Mouse (Mus musculus): ENCODE measurements around the gene Mief2.

Gene Mief2

GRCm38 (mm10) chr11:60715833-60716232, 12.4 kb upstream of the Mief2 start:
- DNase-seq (ENCODE audit: low spot score in 2 of 2): no peak

GRCm38 (mm10) chr11:60719263-60719662, 8.9 kb upstream of the Mief2 start:
- no peak for DNase-seq (ENCODE audit: low spot score in 2 of 2)

GRCm38 (mm10) chr11:60726601-60727391, 1.4 kb upstream of the Mief2 start, which contains the start of gene Flii:
TSS of gene Flii (minus strand) at chr11:60727263.
- peak; percentile 38 to 76 for DNase-seq (ENCODE audit: low spot score in 2 of 2)

GRCm38 (mm10) chr11:60727392-60728140, 632 bp upstream of the Mief2 start:
- DNase-seq (ENCODE audit: low spot score in 2 of 2): peak in 1 of 2 experiments; percentile 23

- DNase-seq (ENCODE audit: low spot score in 2 of 2): no peak
These were observed 1.0 kb downstream of the Mief2 start for GRCm38 (mm10) chr11:60729217-60729641.

- no peak for DNase-seq (ENCODE audit: low spot score in 2 of 2)
These were observed 2.0 kb downstream of the Mief2 start for GRCm38 (mm10) chr11:60730169-60730568.

- DNase-seq (ENCODE audit: low spot score in 2 of 2): no peak
These were observed 3.1 kb downstream of the Mief2 start for GRCm38 (mm10) chr11:60731251-60731650.

GRCm38 (mm10) chr11:60734206-60734605, 6.0 kb downstream of the Mief2 start:
- DNase-seq (ENCODE audit: low spot score in 2 of 2): no peak

GRCm38 (mm10) chr11:60735191-60735590, 7.0 kb downstream of the Mief2 start:
- no peak for DNase-seq (ENCODE audit: low spot score in 2 of 2)

- DNase-seq (ENCODE audit: low spot score in 2 of 2): no peak
These were observed 8.3 kb downstream of the Mief2 start for GRCm38 (mm10) chr11:60736491-60736890.

GRCm38 (mm10) chr11:60737450-60737849, 9.3 kb downstream of the Mief2 start:
- no peak for DNase-seq (ENCODE audit: low spot score in 2 of 2)

GRCm38 (mm10) chr11:60740321-60740720, 12.1 kb downstream of the Mief2 start:
- no peak for DNase-seq (ENCODE audit: low spot score in 2 of 2)

- no peak for DNase-seq (ENCODE audit: low spot score in 2 of 2)
These were observed 27.4 kb downstream of the Mief2 start for GRCm38 (mm10) chr11:60755570-60755969.

GRCm38 (mm10) chr11:60761681-60762080, 33.5 kb downstream of the Mief2 start:
- DNase-seq (ENCODE audit: low spot score in 2 of 2): no peak

GRCm38 (mm10) chr11:60766969-60767368, 38.8 kb downstream of the Mief2 start:
- DNase-seq (ENCODE audit: low spot score in 2 of 2): no peak

GRCm38 (mm10) chr11:60769322-60769721, 41.1 kb downstream of the Mief2 start:
- no peak for DNase-seq (ENCODE audit: low spot score in 2 of 2)

GRCm38 (mm10) chr11:60770776-60771175, 42.6 kb downstream of the Mief2 start:
- DNase-seq (ENCODE audit: low spot score in 2 of 2): no peak

- DNase-seq (ENCODE audit: low spot score in 2 of 2): no peak
These were observed 44.0 kb downstream of the Mief2 start for GRCm38 (mm10) chr11:60772161-60772560.

GRCm38 (mm10) chr11:60774158-60774689, 46.0 kb downstream of the Mief2 start:
- no peak for DNase-seq (ENCODE audit: low spot score in 2 of 2)

- DNase-seq (ENCODE audit: low spot score in 2 of 2): no peak
These were observed 46.6 kb downstream of the Mief2 start for GRCm38 (mm10) chr11:60774841-60775240.

- DNase-seq (ENCODE audit: low spot score in 2 of 2): no peak
These were observed 47.4 kb downstream of the Mief2 start for GRCm38 (mm10) chr11:60775578-60775977.

GRCm38 (mm10) chr11:60776107-60776828, 48.1 kb downstream of the Mief2 start:
- DNase-seq (ENCODE audit: low spot score in 2 of 2): no peak

All from frontal cortex, postnatal 10 days (tissue).